Mouse (Mus musculus): ENCODE data around the gene Sardh.

GRCm38 (mm10) chr2:27262984-27263383 is 14.8 kb upstream of the Sardh start:
- no peak for TF ChIP-seq CTCF (IDR thresholded peaks at IDR 0.05; ENCODE audit: low read depth, low read length)
- TF ChIP-seq POLR2A (IDR thresholded peaks at IDR 0.05; ENCODE audit: insufficient read depth, low read length): no peak
